Mouse (Mus musculus) heart, adult 2 months (tissue): ENCODE measurements around the gene Rab11fip4. TPM values are rescaled to one million over a fixed set of nuclear protein-coding genes. Genes with fewer than 3 reads are reported as not detected.

Source experiments
- DNase-seq, 2 experiments: peaks; one replicate each; pipeline ENCODE4 v3.0.0; 2021
- H3K27ac ChIP-seq: fragments of 200-600 bp; 2 replicates; pipeline ENCODE4 v1.8.1; 2022
- H3K27me3 ChIP-seq: fragments of 200-500 bp; 2 replicates; pipeline ENCODE4 v1.6.1; 2012; ENCODE audit warnings: mild to moderate bottlenecking, low read length, inconsistent platforms, mixed read lengths; ENCODE audit not compliant: control insufficient read depth, insufficient read depth
- H3K36me3 ChIP-seq: fragments of 200-500 bp; 2 replicates; pipeline ENCODE4 v1.6.1; 2012; ENCODE audit warnings: low read length, inconsistent platforms; ENCODE audit not compliant: control insufficient read depth, insufficient read depth
- H3K4me1 ChIP-seq: fragments of 200-500 bp; 2 replicates; pipeline ENCODE4 v1.6.1; 2011; ENCODE audit warnings: low read length; ENCODE audit not compliant: control insufficient read depth, insufficient read depth
- H3K4me3 ChIP-seq: fragments of 200-600 bp; 2 replicates; pipeline ENCODE4 v1.8.1; 2022
- H3K79me2 ChIP-seq: fragments of 200-500 bp; replicated peaks from 2 replicates; pipeline ENCODE4 v1.6.1; 2012; ENCODE audit warnings: mild to moderate bottlenecking, inconsistent platforms, low read length, moderate library complexity, mixed read lengths; ENCODE audit not compliant: control insufficient read depth, insufficient read depth
- H3K9ac ChIP-seq: fragments of 200-500 bp; 2 replicates; pipeline ENCODE4 v1.6.1; 2012; ENCODE audit warnings: low read depth, mild to moderate bottlenecking, control low read depth, inconsistent platforms, low read length, mixed read lengths
- CTCF ChIP-seq: fragments of 200-600 bp; IDR thresholded peaks from 2 replicates; pipeline ENCODE4 v1.8.1; 2022; ENCODE audit warnings: antibody characterized with exemption, mild to moderate bottlenecking, moderate library complexity
- EP300 ChIP-seq: fragments of 200-500 bp; IDR thresholded peaks from 2 replicates; pipeline ENCODE4 v1.6.1; 2011; ENCODE audit warnings: low read depth, low read length, control low read depth; ENCODE audit not compliant: insufficient read depth
- POLR2A ChIP-seq: fragments of 200-500 bp; IDR thresholded peaks from 2 replicates; pipeline ENCODE4 v1.6.1; 2011; ENCODE audit warnings: mild to moderate bottlenecking, low read depth, low read length, control low read depth; ENCODE audit not compliant: insufficient read depth
- WGBS: fragments of 180-500 bp; shearing (Covaris S2); methylation state at CpG from one replicate; pipeline ENCODE4 v1.1.7; 2018; 5-methylcytosine and 5-hydroxymethylcytosine counted together
- intact Hi-C: fragments of 180-260 bp; cut with DNase I; formaldehyde crosslinking; loops from one replicate; pipeline ENCODE4 v1.15.1; 2025
- polyA plus RNA-seq: library from polyadenylated mRNA; depleted of rRNA; stranded (reverse); fragments of >200 nt; gene quantifications from 2 replicates; pipeline ENCODE4 v1.2.3, GENCODE M21; 2012
- total RNA-seq, 2 experiments: library from RNA; stranded (reverse); gene quantifications; 2 replicates each; pipeline ENCODE4 v1.2.3; 2021

Rab11fip4 gene
- total and polyA plus RNA-seq, 3 experiments = 0.11 to 0.66 (median 0.26) TPM

DNA sequence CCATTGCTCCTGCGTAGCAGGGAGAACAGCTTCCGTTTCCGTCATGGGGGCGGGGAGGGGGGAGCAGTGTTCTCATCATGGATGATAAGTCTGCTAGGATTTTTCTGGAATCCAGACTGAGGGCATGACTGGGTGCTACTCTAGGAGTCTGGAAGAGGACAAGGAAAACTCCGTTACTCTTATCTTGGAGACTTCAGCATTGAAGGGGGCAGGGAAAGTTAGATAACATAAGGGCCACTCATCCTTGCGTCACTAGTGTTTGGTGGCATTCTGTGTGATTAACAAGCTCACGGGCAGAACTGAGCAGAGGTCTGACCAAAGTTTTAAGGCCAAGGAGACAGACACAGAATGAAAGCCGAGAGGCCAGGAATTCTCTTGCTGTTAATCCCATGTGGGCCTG lies 42.4 kb downstream of the Rab11fip4 start:
- Histone ChIP-seq H3K36me3 (no peaks in the 10 kb centered on the region), H3K9ac (no peak overlapping the region), H3K27me3 (no peaks in the 10 kb centered on the region), H3K4me3 (no peak overlapping the region), H3K27ac (no peak overlapping the region), H3K79me2 (no peaks in the 10 kb centered on the region), H3K4me1 (no peaks in the 10 kb centered on the region)
- intact Hi-C loops = no loop called here
- no peak for TF ChIP-seq CTCF
- TF ChIP-seq EP300 = no peak
- TF ChIP-seq POLR2A = no peak
- 52% methylated on average over 8 of the region's 8 CpGs for WGBS
- DNase-seq = no peak

DNA sequence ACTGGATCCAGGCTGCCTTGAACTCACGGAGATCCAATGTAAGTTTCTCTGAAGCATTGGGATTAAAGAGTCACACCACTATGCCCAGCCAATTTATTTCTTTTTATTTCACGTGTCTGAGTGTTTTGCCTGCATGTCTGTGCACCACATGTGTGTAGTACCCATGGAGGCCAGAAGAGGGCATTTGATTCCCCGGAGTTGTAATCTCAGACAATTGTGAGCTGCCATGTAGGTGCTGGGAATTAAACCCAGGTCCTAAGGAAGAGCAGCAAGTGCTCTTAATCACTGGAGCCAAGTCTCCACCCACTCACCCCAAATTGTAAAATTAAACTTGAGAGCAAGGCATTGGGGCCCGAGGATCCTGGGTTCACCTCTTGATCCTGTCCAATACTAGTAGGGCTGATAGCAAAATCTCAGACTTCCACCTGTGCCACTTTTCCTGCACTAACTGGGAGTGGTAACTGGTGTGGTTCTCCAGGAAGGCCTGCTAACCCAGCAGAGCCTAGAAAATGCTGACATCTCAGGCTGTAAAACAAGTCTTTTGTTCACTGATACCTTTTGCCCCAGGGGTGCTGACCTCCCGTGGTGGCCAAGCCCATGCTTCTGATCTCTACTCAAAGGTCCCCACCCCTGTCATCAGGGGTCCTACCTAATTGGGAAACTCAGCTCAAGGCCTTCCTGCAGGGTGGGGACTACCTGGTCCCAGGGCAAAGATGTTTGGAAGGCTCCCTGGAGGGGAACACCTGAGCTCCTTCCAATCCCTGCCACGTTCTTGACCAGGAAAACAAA lies 44.8 kb downstream of the Rab11fip4 start:
- no peaks in the 10 kb centered on the region for H3K79me2 ChIP-seq
- intact Hi-C loops = no loop called here
- no peak overlapping the region for H3K9ac ChIP-seq
- TF ChIP-seq EP300 (no peak), POLR2A (no peak), CTCF (0 out of 2 replicates have a peak, but pooled peaks have one; percentile 17)
- H3K4me1 ChIP-seq = no peaks in the 10 kb centered on the region
- no peaks in the 10 kb centered on the region for H3K36me3 ChIP-seq
- no peak overlapping the region for H3K27ac ChIP-seq
- WGBS = 88% methylated on average over 6 of the region's 6 CpGs
- no peak for DNase-seq
- no peak overlapping the region for H3K4me3 ChIP-seq
- H3K27me3 ChIP-seq = no peaks in the 10 kb centered on the region

DNA sequence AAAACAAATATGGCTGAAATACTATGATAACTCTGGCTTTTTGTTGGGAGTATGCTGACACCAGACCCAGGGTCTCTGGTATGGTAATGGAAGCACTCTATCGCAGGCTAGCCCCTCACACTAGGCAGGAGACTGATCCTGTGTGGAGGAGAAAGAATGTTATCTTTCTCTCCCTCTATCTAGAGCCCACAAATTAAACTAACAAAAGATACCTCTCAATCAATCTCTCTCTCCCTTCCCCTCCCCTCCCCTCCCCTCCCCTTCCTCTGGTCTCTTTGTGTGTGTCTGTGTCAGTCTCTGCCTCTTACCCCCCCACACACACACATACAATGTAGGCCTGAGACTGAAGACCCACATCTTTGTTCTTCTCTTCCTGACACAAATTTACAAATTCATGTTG lies 45.5 kb downstream of the Rab11fip4 start:
- TF ChIP-seq CTCF (no peak), EP300 (no peak), POLR2A (no peak)
- H3K4me1 ChIP-seq = no peaks in the 10 kb centered on the region
- H3K36me3 ChIP-seq = no peaks in the 10 kb centered on the region
- no peak overlapping the region for H3K27ac ChIP-seq
- no peaks in the 10 kb centered on the region for H3K27me3 ChIP-seq
- H3K4me3 ChIP-seq = no peak overlapping the region
- no peak for DNase-seq
- 92% methylated on average over 1 of the region's 1 CpGs for WGBS
- no peak overlapping the region for H3K9ac ChIP-seq
- no peaks in the 10 kb centered on the region for H3K79me2 ChIP-seq
- intact Hi-C loops = no loop called here

DNA sequence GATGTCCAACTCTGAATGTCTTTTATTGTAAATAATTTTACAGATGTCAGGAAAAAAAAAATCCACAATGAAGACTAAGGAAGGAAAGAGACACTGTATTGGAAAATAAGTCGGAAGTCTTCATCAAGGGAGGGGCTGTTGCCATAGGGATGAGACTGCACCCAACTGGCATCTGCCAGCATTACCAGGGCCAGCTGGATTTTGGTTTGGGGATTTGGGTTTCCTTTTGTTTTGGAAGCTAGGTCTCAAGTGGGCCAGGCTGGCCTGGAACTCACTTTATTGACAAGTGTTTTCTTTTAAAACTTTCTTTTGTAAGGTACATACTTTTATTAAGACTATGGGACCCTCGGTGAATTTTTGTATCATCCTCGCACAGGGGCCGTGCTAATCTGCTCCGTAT lies 47.7 kb downstream of the Rab11fip4 start:
- Histone ChIP-seq H3K4me1 (no peaks in the 10 kb centered on the region), H3K27me3 (no peaks in the 10 kb centered on the region), H3K79me2 (no peaks in the 10 kb centered on the region), H3K9ac (no peak overlapping the region), H3K4me3 (no peak overlapping the region), H3K36me3 (no peaks in the 10 kb centered on the region), H3K27ac (no peak overlapping the region)
- WGBS = 73% methylated on average over 5 of the region's 5 CpGs
- TF ChIP-seq POLR2A (no peak), CTCF (no peak), EP300 (no peak)
- no peak for DNase-seq
- intact Hi-C loops = no loop called here

DNA sequence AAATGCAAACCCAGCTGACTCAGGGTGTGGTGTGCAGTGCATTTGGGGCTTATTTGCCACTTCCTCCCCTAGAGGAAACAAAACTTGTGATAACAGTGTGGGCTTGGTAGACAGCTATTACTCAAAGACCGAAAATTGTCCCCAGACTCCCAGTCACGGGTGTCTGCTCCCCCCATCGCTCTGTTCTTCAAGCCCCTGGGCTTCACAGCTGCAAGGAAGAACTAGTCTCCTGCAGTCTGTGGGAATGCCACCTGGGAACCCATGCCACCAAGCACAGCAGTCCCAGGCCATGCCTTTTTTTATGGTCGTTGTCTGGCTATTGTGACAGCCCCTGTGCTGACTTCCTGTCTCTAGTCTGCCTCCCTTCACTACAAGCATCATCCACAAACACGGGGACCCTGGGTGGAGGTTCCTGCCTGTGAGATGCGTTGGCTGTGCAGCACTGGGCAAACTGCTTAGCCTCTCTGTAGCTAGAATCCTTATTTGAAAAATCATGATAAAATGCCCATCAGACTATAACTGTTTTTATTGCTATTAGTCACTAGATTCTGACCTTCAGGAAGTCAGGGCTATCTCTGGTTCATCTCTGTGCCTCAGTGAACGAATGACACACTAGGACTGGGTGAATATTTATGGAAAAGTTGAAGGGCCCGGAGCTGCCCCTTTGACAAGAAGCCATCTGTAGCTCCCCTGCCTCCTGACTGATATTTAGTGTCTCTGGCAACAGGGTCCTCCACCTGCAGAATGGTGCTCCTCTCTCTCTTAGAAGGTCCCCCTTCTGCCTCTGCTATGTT lies 50.1 kb downstream of the Rab11fip4 start:
- WGBS = 35% methylated on average over 8 of the region's 8 CpGs
- TF ChIP-seq CTCF = no peak
- no peak for TF ChIP-seq POLR2A
- no peak for TF ChIP-seq EP300
- no peaks in the 10 kb centered on the region for H3K27me3 ChIP-seq
- H3K79me2 ChIP-seq = no peaks in the 10 kb centered on the region
- no peak overlapping the region for H3K9ac ChIP-seq
- H3K36me3 ChIP-seq = no peaks in the 10 kb centered on the region
- H3K27ac ChIP-seq = no peak overlapping the region
- no peaks in the 10 kb centered on the region for H3K4me1 ChIP-seq
- intact Hi-C loops = no loop called here
- peak in 1 of 2 experiments; percentile 9 for DNase-seq
- no peak overlapping the region for H3K4me3 ChIP-seq

DNA sequence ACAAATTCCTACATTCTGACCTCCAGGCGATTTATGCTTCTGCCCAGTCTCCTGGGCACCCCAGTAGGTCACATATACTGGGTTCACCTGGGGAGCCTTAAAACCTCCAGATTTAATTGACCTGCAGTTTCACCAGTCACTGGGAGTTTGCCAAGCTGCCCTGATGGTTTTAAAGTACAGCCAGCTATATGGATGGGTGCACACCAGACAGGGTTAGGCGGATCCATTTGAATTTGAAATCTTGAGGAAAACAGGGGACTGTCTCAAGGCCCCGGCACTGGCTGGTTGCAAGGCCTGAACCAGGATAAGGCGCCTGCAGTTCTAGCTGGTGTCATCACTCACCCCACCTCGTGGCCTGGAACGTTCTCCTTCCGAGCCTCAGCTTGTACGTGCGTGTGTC lies 52.7 kb downstream of the Rab11fip4 start:
- H3K79me2 ChIP-seq = no peaks in the 10 kb centered on the region
- no peaks in the 10 kb centered on the region for H3K27me3 ChIP-seq
- no peaks in the 10 kb centered on the region; the same call in 1 of the 2 replicates for H3K4me1 ChIP-seq
- WGBS = 93% methylated on average over 9 of the region's 9 CpGs
- no peak for DNase-seq
- H3K4me3 ChIP-seq = no peak overlapping the region
- H3K9ac ChIP-seq = no peak overlapping the region
- TF ChIP-seq POLR2A = no peak
- no peak for TF ChIP-seq CTCF
- no peak for TF ChIP-seq EP300
- H3K36me3 ChIP-seq = no peaks in the 10 kb centered on the region
- intact Hi-C loops = no loop called here
- no peak overlapping the region for H3K27ac ChIP-seq
